17 mouse cellular contexts compared by ENCODE assay signal in genomic region chr11:118544564-118544963, GRCm38 (mm10).
DNase-seq lines count a peak whose midpoint lies in the region; ATAC-seq lines count a peak whose summit lies in the region.
"Had no signal": no experiment of that assay in that cellular context is flagged by ENCODE, and none has a peak within 500 bp of the region (broad histone marks: within the 10 kb centered on the region; RNA-seq: fewer than 3 reads in every experiment).

No protein-coding gene starts in this region.

- no peak for ATAC-seq in neural tube, embryonic 15.5 days (ENCODE audit: low FRiP score)
- ATAC-seq in megakaryocyte-erythroid progenitor cell, adult 5-6 weeks (replicated peaks; ENCODE audit: low FRiP score, low TSS enrichment, poor library complexity, severe bottlenecking): no peak
- ATAC-seq: liver, postnatal 0 days; midbrain, embryonic 13.5 days had no signal

- H3K27me3 ChIP-seq in neural tube, embryonic 15.5 days (replicated peaks): no peaks in the 10 kb centered on the region
- H3K27me3 ChIP-seq: midbrain, embryonic 13.5 days had no signal

- DNase-seq in kidney, adult 18-20 months: peak; percentile 37
- DNase-seq in kidney, postnatal 4 days: no peak
- DNase-seq in ovary, postnatal 14 days (ENCODE audit: low spot score): peak; percentile 13
- DNase-seq in ovary, postnatal 10 days (ENCODE audit: low spot score): no peak
- peak; percentile 56 for DNase-seq in cerebellum, adult 8-10 months
- DNase-seq: adrenal gland, postnatal 36 days; gastrocnemius, postnatal 14 days; liver, postnatal 0 days; right cerebral cortex, postnatal 25 days had no signal

- H3K36me3 ChIP-seq in neural tube, embryonic 15.5 days: no peaks in the 10 kb centered on the region
- H3K36me3 ChIP-seq: limb, embryonic 15.5 days; midbrain, embryonic 13.5 days had no signal

- H3K4me2 ChIP-seq in neural tube, embryonic 15.5 days: no peak overlapping the region
- H3K4me2 ChIP-seq: limb, embryonic 15.5 days; midbrain, embryonic 13.5 days had no signal

- H3K4me1 ChIP-seq in neural tube, embryonic 15.5 days: peaks cover 50% of the 10 kb centered on the region
- H3K4me1 ChIP-seq: limb, embryonic 15.5 days had no signal

- peak overlapping the region; percentile 15; the same call in 1 of the 2 replicates for H3K27ac ChIP-seq in neural tube, embryonic 15.5 days (replicated peaks)
- H3K27ac ChIP-seq: kidney, postnatal 0 days; limb, embryonic 15.5 days; macrophage; midbrain, embryonic 13.5 days; stomach, postnatal 0 days had no signal

- 59% methylated on average over 6 of the region's 6 CpGs for WGBS in neural tube, embryonic 15.5 days

- no peak overlapping the region for H3K4me3 ChIP-seq in neural tube, embryonic 15.5 days (replicated peaks)
- H3K4me3 ChIP-seq: limb, embryonic 15.5 days; midbrain, embryonic 13.5 days; myocyte had no signal

- H3K9ac ChIP-seq in neural tube, embryonic 15.5 days (replicated peaks): no peak overlapping the region
- H3K9ac ChIP-seq: limb, embryonic 15.5 days; liver, postnatal 0 days; midbrain, embryonic 13.5 days had no signal

- H3K9me3 ChIP-seq in neural tube, embryonic 15.5 days (replicated peaks): no peaks in the 10 kb centered on the region
- H3K9me3 ChIP-seq: limb, embryonic 15.5 days; midbrain, embryonic 13.5 days had no signal

Comparison
In these comparisons a context has a peak if more than half of its experiments do, and no peak if none do; other contexts are left out.
1. DNase-seq: peak in kidney, adult 18-20 months (single experiment), ovary, postnatal 14 days (single experiment) and cerebellum, adult 8-10 months (single experiment); none in kidney, postnatal 4 days (0 of 2) and ovary, postnatal 10 days (single experiment).